Mouse (Mus musculus) G1E (cell line): ENCODE measurements at regions not wholly inside any gene's neighbourhood (a gene's known extent, or its start where the extent isn't known, plus 50 kb on each side); places are given as distances from the start of the nearest gene placed in this dataset.

Source experiments
- ATAC-seq: 2 replicates; pipeline ENCODE4 v1.8.0; 2016; ENCODE audit warnings: mild to moderate bottlenecking; ENCODE audit not compliant: insufficient number of reproducible peaks, poor library complexity, low FRiP score, severe bottlenecking; ENCODE audit errors: extremely low read depth
- DNase-seq: peaks from one replicate; pipeline ENCODE4 v3.0.0; 2012; ENCODE audit warnings: low spot score
- H3K27me3 ChIP-seq: 2 replicates; pipeline ENCODE4 v1.6.1; 2012; ENCODE audit warnings: mild to moderate bottlenecking, low read length, inconsistent platforms; ENCODE audit not compliant: insufficient read depth
- H3K36me3 ChIP-seq: replicated peaks from 2 replicates; pipeline ENCODE3; 2012; ENCODE audit warnings: mild to moderate bottlenecking, inconsistent platforms
- H3K4me1 ChIP-seq: 2 replicates; pipeline ENCODE4 v1.6.1; 2012; ENCODE audit warnings: low read depth, low read length, inconsistent platforms, mixed read lengths; ENCODE audit not compliant: insufficient read depth
- H3K4me3 ChIP-seq: 2 replicates; pipeline ENCODE4 v1.5.1; 2012; ENCODE audit warnings: low read depth, mild to moderate bottlenecking, inconsistent platforms, low read length, moderate library complexity, mixed read lengths
- H3K9me3 ChIP-seq: replicated peaks from 2 replicates; pipeline ENCODE4 v1.6.1; 2012; ENCODE audit warnings: inconsistent platforms
- CTCF ChIP-seq: IDR thresholded peaks from 2 replicates; pipeline ENCODE4 v1.5.1; 2012; ENCODE audit warnings: low read depth, low read length, inconsistent platforms, mixed read lengths
- GATA1 ChIP-seq: IDR thresholded peaks from 2 replicates; pipeline ENCODE4 v1.6.1; 2012; ENCODE audit warnings: borderline replicate concordance, low read length, inconsistent platforms, mixed read lengths
- GATA2 ChIP-seq: IDR thresholded peaks from 2 replicates; pipeline ENCODE4 v1.6.1; 2012; ENCODE audit warnings: low read depth, low read length, inconsistent platforms, borderline replicate concordance
- POLR2AphosphoS5 ChIP-seq: IDR thresholded peaks from 2 replicates; pipeline ENCODE4 v1.6.1; 2012; ENCODE audit warnings: low read depth, low read length, inconsistent platforms; ENCODE audit not compliant: insufficient replicate concordance
- TAL1 ChIP-seq: conservative IDR thresholded peaks from 2 replicates; pipeline ENCODE4 v1.6.1; 2012; ENCODE audit warnings: low read depth, low read length, inconsistent platforms, mixed read lengths

DNA sequence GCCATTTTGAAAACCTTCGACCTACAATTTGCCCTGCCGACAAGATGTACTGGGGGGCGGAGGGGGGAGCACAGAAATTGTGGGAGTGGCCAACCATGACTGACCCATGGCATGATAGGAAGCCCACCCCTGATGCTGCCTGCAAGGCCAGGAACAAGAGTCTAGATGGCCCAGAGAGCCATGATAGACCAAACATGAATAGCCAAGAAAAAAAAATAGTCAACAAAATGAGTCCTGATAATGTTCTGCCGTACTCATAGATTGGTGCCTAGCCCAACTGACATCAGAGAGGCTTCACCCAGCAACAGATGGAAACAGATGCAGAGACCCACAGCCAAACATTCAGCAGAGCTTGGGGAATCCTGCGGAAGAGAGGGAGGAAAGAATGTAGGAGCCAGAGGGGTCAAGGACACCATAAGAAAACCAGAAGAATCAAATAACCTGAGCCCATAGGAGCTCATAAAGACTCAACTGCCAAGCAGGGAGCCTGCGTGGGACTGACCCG, 99.2 kb downstream of the Bms1 start:
- DNase-seq (no peak), ATAC-seq (no peak)
- Histone ChIP-seq H3K9me3 (no peaks in the 10 kb centered on the region), H3K27me3 (no peaks in the 10 kb centered on the region), H3K36me3 (no peaks in the 10 kb centered on the region), H3K4me1 (no peaks in the 10 kb centered on the region), H3K4me3 (no peak overlapping the region)
- TF ChIP-seq TAL1, result no peak
- TF ChIP-seq GATA2, result no peak
- TF ChIP-seq CTCF, result no peak
- TF ChIP-seq GATA1, result no peak
- no peak for TF ChIP-seq POLR2AphosphoS5

GRCm38 (mm10) chr6:118315881-118316280, 103.4 kb downstream of the Bms1 start:
- TF ChIP-seq POLR2AphosphoS5, result no peak
- TF ChIP-seq CTCF, result no peak
- TF ChIP-seq TAL1, result no peak
- TF ChIP-seq GATA1, result no peak
- TF ChIP-seq GATA2, result no peak
- no peaks in the 10 kb centered on the region for H3K36me3 ChIP-seq
- H3K4me1 ChIP-seq, result no peaks in the 10 kb centered on the region
- peaks cover 2% of the 10 kb centered on the region; the same call in 1 of the 2 replicates for H3K27me3 ChIP-seq
- DNase-seq (no peak), ATAC-seq (no peak)
- H3K9me3 ChIP-seq, result no peaks in the 10 kb centered on the region
- H3K4me3 ChIP-seq, result no peak overlapping the region

DNA sequence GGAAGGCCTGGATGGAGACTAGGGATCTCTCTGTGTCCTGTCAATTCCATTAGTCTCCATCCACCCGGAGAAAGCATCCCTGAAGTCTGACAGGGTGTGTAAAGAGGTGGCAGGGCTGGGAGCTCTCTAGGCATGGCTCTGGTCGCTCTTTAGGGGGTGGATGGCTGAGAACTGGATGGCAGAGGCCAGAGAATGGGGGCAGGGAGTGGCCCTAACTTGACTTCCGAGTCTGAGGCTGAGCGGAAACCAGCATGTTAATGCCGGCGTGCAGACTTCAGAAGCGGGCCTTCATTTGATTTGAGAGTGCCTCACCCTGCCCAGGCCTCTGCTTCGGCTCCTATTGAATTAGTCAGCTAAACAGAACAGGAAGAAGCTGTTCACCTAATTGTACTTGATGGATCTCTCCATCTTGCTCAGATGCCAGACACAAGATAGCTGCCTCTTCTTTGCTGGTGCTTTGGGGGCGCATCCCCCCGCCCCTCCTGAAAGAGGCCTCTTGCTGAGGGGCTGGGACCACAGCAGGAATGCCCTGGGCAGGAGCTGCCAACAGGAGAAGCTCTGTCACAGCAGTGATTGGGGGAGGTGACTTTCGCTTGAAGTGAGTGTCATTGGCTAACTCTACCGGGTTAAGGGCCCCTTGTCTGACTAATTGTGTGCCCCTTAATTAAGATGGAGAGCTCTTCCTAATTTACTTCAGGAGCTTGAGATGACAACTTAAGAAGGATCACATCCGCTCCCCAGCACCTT, 104.2 kb downstream of the Bms1 start:
- no peak overlapping the region for H3K4me3 ChIP-seq
- H3K36me3 ChIP-seq, result no peaks in the 10 kb centered on the region
- DNase-seq (no peak), ATAC-seq (no peak)
- no peaks in the 10 kb centered on the region for H3K4me1 ChIP-seq
- H3K27me3 ChIP-seq, result peaks cover 2% of the 10 kb centered on the region; the same call in 1 of the 2 replicates
- no peaks in the 10 kb centered on the region for H3K9me3 ChIP-seq
- TF ChIP-seq CTCF (no peak), GATA1 (no peak), POLR2AphosphoS5 (no peak), TAL1 (no peak), GATA2 (no peak)

DNA sequence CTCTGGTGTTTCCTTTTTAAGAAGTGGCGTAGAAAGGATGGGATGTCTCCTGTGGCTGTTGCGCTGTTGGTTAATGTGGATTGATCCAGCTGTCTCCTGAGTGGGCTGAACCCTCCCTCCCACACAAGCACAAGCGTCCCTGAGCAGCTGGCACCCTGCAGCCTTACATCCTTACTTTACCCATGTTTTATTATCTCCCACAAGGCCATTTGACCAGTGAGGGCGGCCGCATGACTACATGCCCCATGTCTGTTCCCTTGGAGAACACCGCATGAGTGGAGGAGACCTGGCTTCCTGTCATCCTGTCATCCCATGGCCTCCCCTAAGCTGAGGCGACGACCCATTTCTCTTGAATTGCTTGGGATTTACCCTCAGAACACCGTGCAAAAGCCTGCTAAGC, 108.2 kb downstream of the Bms1 start:
- H3K4me3 ChIP-seq, result no peak overlapping the region
- H3K4me1 ChIP-seq, result no peaks in the 10 kb centered on the region
- no peak for DNase-seq
- H3K36me3 ChIP-seq, result no peaks in the 10 kb centered on the region
- no peak for ATAC-seq
- H3K27me3 ChIP-seq, result peaks cover 2% of the 10 kb centered on the region; the same call in 1 of the 2 replicates
- no peaks in the 10 kb centered on the region for H3K9me3 ChIP-seq
- TF ChIP-seq GATA2, result no peak
- TF ChIP-seq CTCF, result no peak
- no peak for TF ChIP-seq GATA1
- TF ChIP-seq TAL1, result no peak

DNA sequence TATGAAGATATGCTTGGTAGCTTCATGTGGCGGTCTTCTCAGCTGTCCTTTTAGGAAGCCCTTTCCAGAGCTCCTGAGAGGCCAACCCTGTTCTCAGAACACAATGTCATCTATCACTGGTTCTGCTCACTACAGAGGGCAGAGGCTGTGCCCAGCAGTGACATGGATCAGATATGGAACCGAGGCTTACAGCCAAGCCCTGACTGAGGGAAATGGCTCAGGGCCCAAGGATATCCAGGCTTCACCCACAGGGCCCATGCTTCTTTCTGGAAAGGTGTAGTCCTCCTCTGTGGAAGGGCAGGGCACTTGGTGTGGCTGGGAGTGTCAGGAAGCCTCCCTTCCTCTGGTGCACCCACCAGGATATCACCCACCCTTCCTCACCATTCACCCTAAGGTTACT, 109.4 kb downstream of the Bms1 start:
- TF ChIP-seq GATA2, result no peak
- no peaks in the 10 kb centered on the region for H3K9me3 ChIP-seq
- ATAC-seq (no peak), DNase-seq (no peak)
- H3K36me3 ChIP-seq, result no peaks in the 10 kb centered on the region
- no peaks in the 10 kb centered on the region for H3K4me1 ChIP-seq
- peaks cover 1% of the 10 kb centered on the region; the same call in 1 of the 2 replicates for H3K27me3 ChIP-seq
- H3K4me3 ChIP-seq, result no peak overlapping the region

GRCm38 (mm10) chr6:118308586-118308985, 110.7 kb downstream of the Bms1 start:
- H3K27me3 ChIP-seq, result no peaks in the 10 kb centered on the region
- H3K4me3 ChIP-seq, result no peak overlapping the region
- no peaks in the 10 kb centered on the region for H3K36me3 ChIP-seq
- DNase-seq, result no peak
- TF ChIP-seq GATA1, result no peak
- TF ChIP-seq CTCF, result no peak
- TF ChIP-seq TAL1, result no peak
- no peak for TF ChIP-seq GATA2
- TF ChIP-seq POLR2AphosphoS5, result no peak
- no peak for ATAC-seq
- H3K4me1 ChIP-seq, result no peaks in the 10 kb centered on the region
- H3K9me3 ChIP-seq, result no peaks in the 10 kb centered on the region
